Mouse (Mus musculus) midbrain, embryonic 10.5 days (tissue): Measurements from ENCODE around the gene Pcsk6. TPM values are rescaled to one million over a fixed set of nuclear protein-coding genes. Genes with fewer than 3 reads are reported as not detected.
A peak's percentile ranks its signal among the peaks of the same experiment; 100 is the strongest.
"Not testable (repeated sequence)": the region's sequence is repeated elsewhere in the genome, so short reads cannot be mapped to it uniquely, and the experiment has no call there.

Experiments used
- DNase-seq: peaks from one replicate; pipeline ENCODE4 v3.0.0-alpha.2; 2017; ENCODE audit warnings: low spot score
- H3K27ac ChIP-seq: fragments of 300-500 bp; sonication (generic); replicated peaks from 2 replicates; pipeline ENCODE4 v1.5.1; 2016; ENCODE audit warnings: mild to moderate bottlenecking
- H3K27me3 ChIP-seq: fragments of 300-500 bp; sonication (generic); 2 replicates; pipeline ENCODE4 v1.6.1; 2016; ENCODE audit warnings: low read depth, mild to moderate bottlenecking; ENCODE audit not compliant: poor library complexity, severe bottlenecking
- H3K36me3 ChIP-seq: fragments of 300-500 bp; sonication (generic); 2 replicates; pipeline ENCODE4 v1.6.1; 2016; ENCODE audit warnings: mild to moderate bottlenecking, moderate library complexity
- H3K4me1 ChIP-seq: fragments of 300-500 bp; sonication (generic); 2 replicates; pipeline ENCODE4 v1.6.1; 2016
- H3K4me3 ChIP-seq: fragments of 300-500 bp; sonication (generic); 2 replicates; pipeline ENCODE4 v1.5.1; 2016; ENCODE audit warnings: mild to moderate bottlenecking, moderate library complexity
- H3K9me3 ChIP-seq: fragments of 300-500 bp; sonication (generic); replicated peaks from 2 replicates; pipeline ENCODE4 v1.6.1; 2016; ENCODE audit warnings: mild to moderate bottlenecking
- WGBS: fragments of 180-500 bp; shearing (Covaris S2); methylation state at CpG from one replicate; pipeline ENCODE4 v1.1.7; 2016; 5-methylcytosine and 5-hydroxymethylcytosine counted together
- polyA plus RNA-seq: library from polyadenylated mRNA; unstranded; fragments of >200 nt; fragmentation: Nextera tagmentation; extraction: Ambion mirVana; gene quantifications from 2 replicates; pipeline ENCODE4 v1.2.1, GENCODE M21; 2016

The Pcsk6 gene
- polyA plus RNA-seq, 1 experiment from 2014 or later: 0.74 TPM

DNA sequence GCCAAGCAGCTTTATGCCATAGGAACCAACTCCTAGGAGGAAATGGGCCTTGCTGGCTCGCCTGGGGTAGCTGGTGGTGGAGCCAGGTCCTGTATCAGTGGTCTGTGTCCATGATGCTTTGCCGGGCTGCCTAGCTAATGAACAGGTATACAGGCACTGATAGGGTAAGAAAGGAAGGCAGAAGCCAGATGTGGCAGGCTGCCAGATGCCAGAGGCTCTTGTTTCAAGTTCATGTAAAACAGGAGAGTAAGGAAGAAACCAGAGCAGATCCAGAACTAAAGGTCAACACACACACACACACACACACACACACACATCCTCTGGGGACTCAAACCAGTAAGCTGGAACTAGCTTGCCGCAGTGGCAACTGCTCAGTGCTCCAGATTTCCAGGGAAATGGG lies 176.7 kb downstream of the Pcsk6 start:
- no peak overlapping the region for H3K27ac ChIP-seq
- no peaks in the 10 kb centered on the region for H3K9me3 ChIP-seq
- H3K4me1 ChIP-seq: peaks cover 4% of the 10 kb centered on the region
- DNase-seq: no peak
- H3K36me3 ChIP-seq: no peaks in the 10 kb centered on the region
- WGBS: 83% methylated on average over 3 of the region's 3 CpGs
- H3K27me3 ChIP-seq: no peaks in the 10 kb centered on the region
- no peak overlapping the region for H3K4me3 ChIP-seq

DNA sequence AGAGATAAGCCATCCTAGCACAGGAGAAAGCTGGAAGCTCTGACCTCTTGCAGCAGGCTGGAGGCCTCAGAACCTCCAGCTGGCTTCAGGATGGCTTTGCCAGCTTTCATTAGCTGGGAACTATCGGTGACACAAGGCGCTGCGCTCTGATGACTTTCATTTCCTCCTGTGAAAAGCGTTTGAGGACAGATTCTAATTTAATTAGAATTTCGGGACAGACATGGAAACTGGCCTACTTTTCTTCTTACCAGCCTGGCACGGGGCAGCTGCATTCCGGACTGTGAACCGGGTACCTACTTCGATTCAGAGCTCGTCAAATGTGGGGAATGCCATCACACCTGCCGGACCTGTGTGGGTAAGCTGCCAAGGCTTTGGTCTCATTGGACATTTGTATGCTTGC lies 177.2 kb downstream of the Pcsk6 start:
- no peak for DNase-seq
- H3K9me3 ChIP-seq: no peaks in the 10 kb centered on the region
- H3K36me3 ChIP-seq: no peaks in the 10 kb centered on the region
- no peak overlapping the region for H3K4me3 ChIP-seq
- 87% methylated on average over 11 of the region's 11 CpGs for WGBS
- H3K27me3 ChIP-seq: no peaks in the 10 kb centered on the region
- H3K27ac ChIP-seq: no peak overlapping the region
- peaks cover 6% of the 10 kb centered on the region for H3K4me1 ChIP-seq

DNA sequence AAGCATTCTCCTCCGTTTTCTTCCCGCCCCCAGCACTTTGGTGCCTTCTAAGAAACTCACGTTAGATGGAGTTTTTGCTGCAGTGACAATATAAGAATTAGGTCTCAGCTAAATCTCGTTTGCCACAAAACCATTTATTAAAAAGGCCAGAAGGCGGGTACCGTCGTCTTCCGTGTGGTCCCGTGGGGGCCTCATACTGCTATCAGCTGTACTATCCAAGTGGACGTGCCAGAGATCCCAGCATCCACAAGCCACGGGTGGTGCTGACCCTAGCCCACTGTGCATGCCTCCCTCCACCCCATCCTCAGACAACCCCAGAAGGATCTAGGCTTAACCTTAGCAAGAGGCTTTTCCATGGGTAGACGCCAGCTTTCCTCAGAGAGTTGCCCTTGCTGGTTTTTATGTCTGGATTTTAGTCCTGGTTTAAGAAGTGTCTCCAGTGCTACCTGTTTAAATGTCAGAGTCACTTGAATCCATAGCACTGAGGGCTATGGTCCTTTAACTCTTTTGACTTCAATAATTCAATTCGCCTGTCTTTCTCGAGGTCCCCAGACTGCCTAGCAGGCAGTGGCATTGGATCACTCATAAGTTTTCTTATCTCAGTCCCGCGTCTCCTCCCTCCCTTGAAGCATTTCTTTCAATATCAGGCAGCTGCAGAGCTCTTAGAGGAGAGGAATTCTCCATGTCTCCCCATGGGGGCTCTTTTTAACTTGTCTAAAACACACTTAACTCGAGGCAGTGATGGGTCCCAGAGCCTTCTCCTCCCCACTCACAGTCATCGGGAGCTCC lies 178.7 kb downstream of the Pcsk6 start:
- Histone ChIP-seq H3K4me3 (no peak overlapping the region), H3K9me3 (no peaks in the 10 kb centered on the region), H3K36me3 (no peaks in the 10 kb centered on the region), H3K27me3 (no peaks in the 10 kb centered on the region), H3K27ac (no peak overlapping the region), H3K4me1 (peaks cover 17% of the 10 kb centered on the region)
- 84% methylated on average over 18 of the region's 18 CpGs for WGBS
- DNase-seq: no peak

DNA sequence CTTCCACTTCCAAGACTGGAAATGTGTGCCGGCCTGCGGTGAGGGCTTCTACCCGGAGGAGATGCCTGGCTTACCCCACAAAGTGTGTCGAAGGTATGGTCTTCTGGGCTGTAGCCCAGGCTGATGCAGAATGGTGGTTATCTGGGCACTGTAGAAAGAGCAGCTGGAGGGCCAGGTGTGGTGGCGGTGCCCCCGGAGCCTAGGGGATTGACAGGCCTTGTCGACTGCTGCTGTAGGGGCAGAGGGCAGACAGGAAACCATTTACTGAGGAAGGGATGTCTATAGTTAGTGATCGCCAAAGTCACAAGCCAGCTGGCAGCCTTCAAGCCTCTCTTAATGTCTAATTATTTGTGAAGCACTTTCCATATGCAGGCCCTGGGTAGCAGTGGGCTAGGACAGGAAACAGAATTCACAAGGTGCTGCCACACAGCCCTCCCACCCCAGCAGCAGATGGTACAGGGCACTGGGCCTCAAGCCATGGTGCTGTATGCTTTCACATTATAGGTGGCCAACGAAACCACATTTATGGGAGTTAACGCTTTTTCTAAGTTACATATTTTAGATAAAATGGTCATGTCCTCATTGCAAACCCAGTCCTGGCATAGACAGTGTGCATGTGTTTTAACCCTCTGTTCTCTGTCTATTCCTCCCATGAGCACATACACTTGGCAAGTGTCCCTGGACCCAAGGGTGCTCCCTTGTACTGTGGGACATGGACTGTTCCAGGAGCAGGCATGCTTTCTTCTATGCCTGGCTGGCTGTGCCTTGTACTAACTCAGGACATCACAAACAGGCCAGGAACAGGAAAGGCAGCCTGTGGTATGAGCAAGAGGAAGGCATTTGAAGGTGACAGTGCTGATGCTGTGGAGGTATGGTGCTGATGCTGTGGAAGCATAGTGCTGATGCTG lies 182.3 kb downstream of the Pcsk6 start, which contains the start of gene Gm45213:
Gm45213 (plus strand) TSS at position 51 of the 908 bp plus-strand sequence.
- WGBS: 87% methylated on average over 10 of the region's 10 CpGs
- H3K9me3 ChIP-seq: no peaks in the 10 kb centered on the region
- H3K36me3 ChIP-seq: no peaks in the 10 kb centered on the region
- peaks cover 40% of the 10 kb centered on the region for H3K4me1 ChIP-seq
- no peaks in the 10 kb centered on the region for H3K27me3 ChIP-seq
- no peak within 1 kb of the TSS for H3K27ac ChIP-seq
- no peak within 1 kb of the TSS for H3K4me3 ChIP-seq
- no peak for DNase-seq

DNA sequence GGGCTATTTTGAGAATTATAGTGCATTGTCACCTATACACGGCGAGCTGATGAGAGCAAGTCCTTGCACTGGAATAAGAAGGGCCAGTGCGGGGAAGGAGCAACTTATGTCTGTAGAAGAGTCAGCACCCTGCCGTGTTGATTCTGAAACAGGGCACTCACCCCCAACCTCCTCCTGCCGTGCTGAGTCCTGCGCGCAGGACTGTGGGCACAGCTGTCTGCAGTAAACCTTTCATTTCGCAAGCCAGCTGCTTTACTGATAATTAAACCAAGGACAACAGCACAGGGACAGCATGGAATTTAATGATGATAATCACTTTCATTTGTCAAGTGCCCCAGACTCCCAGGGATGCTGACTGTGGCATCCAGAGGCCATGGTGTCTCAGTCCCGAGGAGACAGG lies 183.1 kb downstream of the Pcsk6 start:
- Histone ChIP-seq H3K36me3 (no peaks in the 10 kb centered on the region), H3K27me3 (no peaks in the 10 kb centered on the region), H3K4me1 (peaks cover 40% of the 10 kb centered on the region), H3K27ac (no peak overlapping the region), H3K4me3 (no peak overlapping the region), H3K9me3 (no peaks in the 10 kb centered on the region)
- 48% methylated on average over 9 of the region's 9 CpGs for WGBS
- DNase-seq: no peak

DNA sequence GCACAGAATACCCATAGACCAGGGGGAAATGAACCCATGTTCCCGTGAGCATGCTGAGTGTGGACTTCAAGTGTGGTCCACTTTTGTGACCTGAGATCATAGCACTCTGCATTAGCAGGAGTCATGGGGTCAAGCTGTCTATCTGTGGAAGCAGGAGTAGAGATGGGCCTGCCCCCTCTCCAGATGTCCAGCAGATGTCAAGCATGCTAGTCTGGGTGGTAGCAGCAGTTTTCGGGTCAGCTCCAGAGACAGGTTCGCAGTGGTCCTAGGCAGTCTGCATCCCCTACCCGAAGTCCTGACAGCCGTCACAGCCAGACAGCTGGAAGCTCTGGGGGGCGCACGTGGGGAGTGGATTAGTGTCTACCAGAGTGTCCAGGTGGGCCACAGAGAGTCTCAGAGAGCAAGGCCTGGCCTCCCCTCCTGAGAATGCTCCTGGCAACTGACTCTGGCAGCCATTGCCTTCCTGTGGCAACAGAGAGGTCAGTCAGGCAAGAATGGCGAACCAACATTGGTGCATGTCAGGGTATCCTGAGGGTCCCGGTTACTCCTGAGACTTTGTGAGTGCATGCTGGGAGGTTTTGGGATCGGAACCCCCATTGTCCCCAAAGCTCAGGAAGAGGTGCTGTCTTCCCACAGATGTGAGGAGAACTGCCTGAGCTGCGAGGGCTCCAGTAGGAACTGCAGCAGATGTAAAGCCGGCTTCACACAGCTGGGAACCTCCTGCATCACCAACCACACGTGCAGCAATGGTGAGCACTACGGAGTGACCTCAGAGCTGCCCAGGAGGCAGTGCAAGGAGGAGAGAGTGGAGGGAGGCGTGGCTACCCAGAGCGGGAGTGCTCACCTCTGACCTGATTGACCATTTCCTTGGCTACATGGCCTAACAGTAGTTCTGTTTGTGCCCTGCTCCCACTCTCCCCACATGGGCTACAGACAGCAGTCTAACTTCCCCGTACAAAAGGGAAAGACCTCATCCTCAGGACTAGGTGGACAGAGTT lies 185.7 kb downstream of the Pcsk6 start:
- no peak for DNase-seq
- no peaks in the 10 kb centered on the region for H3K36me3 ChIP-seq
- 54% methylated on average over 17 of the region's 17 CpGs for WGBS
- no peak overlapping the region for H3K4me3 ChIP-seq
- no peaks in the 10 kb centered on the region for H3K9me3 ChIP-seq
- no peaks in the 10 kb centered on the region for H3K27me3 ChIP-seq
- H3K27ac ChIP-seq: peak overlapping the region; percentile 24; the same call in 1 of the 2 replicates
- H3K4me1 ChIP-seq: peaks cover 36% of the 10 kb centered on the region

DNA sequence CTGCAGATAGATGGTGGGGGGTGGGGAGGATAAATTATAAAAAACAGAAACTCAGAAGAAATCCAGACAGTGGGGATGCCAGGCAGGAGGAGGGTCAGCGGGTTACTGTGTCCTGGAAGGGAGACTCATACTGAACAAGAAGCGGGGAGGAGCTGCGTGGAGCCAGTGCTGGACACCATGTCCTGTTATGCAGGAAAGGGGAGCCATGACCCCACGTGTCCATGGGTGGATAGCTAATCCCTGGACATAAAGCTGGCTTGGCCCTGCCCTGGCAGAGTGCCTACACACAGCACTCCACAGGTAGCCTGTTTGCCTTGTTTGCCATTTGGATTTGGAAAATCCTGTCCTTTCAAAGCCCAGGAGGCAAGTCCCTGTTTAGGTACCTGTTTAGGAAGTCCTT lies 186.4 kb downstream of the Pcsk6 start:
- Histone ChIP-seq H3K4me1 (peaks cover 36% of the 10 kb centered on the region), H3K4me3 (no peak overlapping the region), H3K36me3 (no peaks in the 10 kb centered on the region), H3K27ac (0 out of 2 replicates have a peak overlapping the region, but pooled peaks have one; percentile 24), H3K9me3 (no peaks in the 10 kb centered on the region), H3K27me3 (no peaks in the 10 kb centered on the region)
- WGBS: 67% methylated on average over 4 of the region's 4 CpGs
- no peak for DNase-seq

DNA sequence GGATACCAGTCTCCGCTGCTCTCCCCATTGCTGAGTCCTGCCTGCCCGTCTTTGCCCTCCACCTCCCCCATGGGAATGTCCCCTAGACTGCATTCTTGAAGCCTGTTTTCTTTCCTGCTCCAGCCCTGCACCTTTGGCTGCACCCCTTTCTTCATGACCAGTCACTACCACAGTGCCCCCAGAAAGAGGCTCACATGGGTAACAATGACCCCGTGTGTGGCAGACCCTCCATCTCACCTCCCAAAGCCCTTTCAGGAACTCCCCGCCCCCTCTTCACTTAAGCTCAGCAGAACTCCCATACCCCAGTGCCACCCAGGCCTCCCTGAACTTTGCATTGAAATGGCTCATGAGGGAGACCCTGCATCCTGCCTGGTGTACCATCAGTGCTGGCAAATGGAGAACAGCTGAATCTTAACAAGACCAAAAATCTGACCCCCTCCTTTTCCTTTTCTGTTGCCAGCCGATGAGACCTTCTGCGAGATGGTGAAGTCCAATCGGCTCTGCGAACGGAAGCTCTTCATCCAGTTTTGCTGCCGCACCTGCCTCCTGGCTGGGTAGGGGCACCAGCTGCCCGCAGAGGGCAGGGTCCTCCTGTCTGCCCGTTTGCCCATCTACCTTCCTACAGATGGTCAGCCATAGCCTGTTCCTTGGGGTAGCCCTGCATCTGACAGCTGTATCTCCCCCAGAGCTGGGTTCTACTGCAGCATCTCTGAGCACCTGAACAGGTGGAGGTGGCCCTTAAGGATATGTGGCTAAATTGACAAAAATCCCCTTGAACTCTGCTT lies 187.1 kb downstream of the Pcsk6 start:
- Histone ChIP-seq H3K27me3 (no peaks in the 10 kb centered on the region), H3K27ac (no peak overlapping the region), H3K4me1 (peaks cover 33% of the 10 kb centered on the region), H3K36me3 (no peaks in the 10 kb centered on the region), H3K9me3 (no peaks in the 10 kb centered on the region), H3K4me3 (no peak overlapping the region)
- DNase-seq: no peak
- WGBS: 84% methylated on average over 12 of the region's 12 CpGs

DNA sequence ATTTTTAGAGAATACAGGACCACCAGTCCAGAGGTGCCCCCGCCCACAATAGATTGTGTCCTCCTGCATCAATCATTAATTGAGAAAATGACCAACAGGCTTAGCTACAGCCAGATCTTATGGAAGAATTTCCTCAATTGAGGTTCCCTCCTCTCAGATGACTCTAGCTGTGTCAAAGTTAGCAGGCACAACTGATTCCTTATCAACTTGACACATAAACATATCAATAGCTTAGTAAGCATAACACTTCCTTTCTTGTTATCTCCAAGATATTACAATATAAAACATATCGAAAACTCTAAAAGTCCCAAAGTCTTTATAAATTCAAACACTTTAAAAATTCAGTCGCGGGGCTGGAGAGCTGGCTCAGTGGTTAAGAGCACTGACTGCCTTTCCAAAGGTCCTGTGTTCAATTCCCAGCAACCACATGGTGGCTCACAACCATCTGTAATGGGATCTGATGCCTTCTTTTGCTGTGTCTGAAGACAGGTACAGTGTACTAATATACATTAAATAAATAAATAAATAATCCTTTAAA lies 192.5 kb downstream of the Pcsk6 start:
- Histone ChIP-seq H3K4me3 (no peak overlapping the region), H3K27ac (no peak overlapping the region), H3K9me3 (no peaks in the 10 kb centered on the region), H3K27me3 (no peaks in the 10 kb centered on the region), H3K36me3 (no peaks in the 10 kb centered on the region), H3K4me1 (no peaks in the 10 kb centered on the region)
- no peak for DNase-seq
- 88% methylated on average over 4 of the region's 4 CpGs for WGBS

DNA sequence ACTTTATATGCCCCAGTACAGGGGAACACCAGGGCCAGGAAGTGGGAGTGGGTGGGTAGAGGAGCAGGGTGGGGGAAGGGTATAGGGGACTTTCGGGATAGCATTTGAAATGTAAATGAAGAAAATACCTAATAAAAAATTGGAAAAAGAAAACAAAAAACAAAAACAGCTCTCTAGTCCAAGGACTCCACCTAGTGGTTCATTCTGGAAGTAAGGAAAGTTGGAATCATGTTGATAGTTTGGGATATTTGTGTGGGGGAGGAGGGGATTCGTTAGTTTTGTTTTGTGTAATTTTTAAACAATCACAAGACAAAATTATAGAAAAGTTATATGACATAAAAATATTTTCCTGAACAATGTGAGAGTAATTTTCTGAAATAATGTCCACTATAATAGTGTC lies 193.8 kb downstream of the Pcsk6 start:
- H3K27me3 ChIP-seq, H3K4me1 ChIP-seq, H3K27ac ChIP-seq, H3K9me3 ChIP-seq, H3K36me3 ChIP-seq, H3K4me3 ChIP-seq, DNase-seq: not testable (repeated sequence)
- 20% methylated on average over 2 of the region's 2 CpGs for WGBS

DNA sequence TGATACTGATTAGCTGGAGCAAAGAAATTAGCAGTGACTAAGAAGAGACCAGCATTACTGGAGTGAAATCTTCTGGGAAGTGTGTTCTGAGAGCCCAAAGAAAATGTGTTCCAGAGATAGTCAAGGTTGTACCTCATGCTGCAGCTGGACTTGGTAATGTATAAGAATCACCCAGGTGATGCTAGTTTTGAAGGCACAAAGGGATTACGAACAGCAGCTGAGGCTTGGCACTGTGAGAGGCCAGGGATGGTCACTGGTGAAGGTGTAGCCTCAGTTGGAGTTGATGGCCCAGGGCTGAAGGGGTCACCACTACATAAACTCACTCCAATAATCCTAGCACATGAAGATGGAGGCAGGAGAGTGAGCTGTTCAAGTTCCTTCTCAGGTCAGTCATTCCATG lies 197.2 kb downstream of the Pcsk6 start, which contains the start of gene Snrpa1:
Snrpa1 (plus strand) TSS at position 301 of the 400 bp plus-strand sequence.
- no peaks in the 10 kb centered on the region for H3K9me3 ChIP-seq
- no peak for DNase-seq
- WGBS: 81% methylated on average over 1 of the region's 1 CpGs
- peaks cover 21% of the 10 kb centered on the region for H3K4me1 ChIP-seq
- H3K27me3 ChIP-seq: no peaks in the 10 kb centered on the region
- no peak within 1 kb of the TSS for H3K27ac ChIP-seq
- H3K4me3 ChIP-seq: peak within 1 kb of the TSS; percentile 98
- peaks cover 16% of the 10 kb centered on the region for H3K36me3 ChIP-seq
